Mouse (Mus musculus): ENCODE results near the gene Abat.

GRCm38 (mm10) chr16:8619659-8620314 lies 106.6 kb downstream of the Abat start:
- TF ChIP-seq MAFK (IDR thresholded peaks at IDR 0.05; ENCODE audit: insufficient read depth, low read depth, low read length) (no peak), CHD2 (IDR thresholded peaks at IDR 0.05; ENCODE audit: low read depth, low read length) (no peak)
